In genomic region chr3:84060128-84060527, GRCm38 (mm10) we compare ENCODE assay signal across 13 mouse cellular contexts. TPM values are rescaled to one million over a fixed set of nuclear protein-coding genes. Genes with fewer than 3 reads are reported as not detected.
A peak's percentile ranks its signal among the peaks of the same experiment; 100 is the strongest.
DNase-seq lines count a peak whose midpoint lies in the region; ATAC-seq and TF ChIP-seq lines count a peak whose summit lies in the region.
"Had no signal": no experiment of that assay in that cellular context is flagged by ENCODE, and none has a peak within 500 bp of the region (broad histone marks: within the 10 kb centered on the region; RNA-seq: fewer than 3 reads in every experiment).

No protein-coding gene starts in this region.

- TF ChIP-seq EP300 in lung, postnatal 0 days (IDR thresholded peaks at IDR 0.05) = no peak

- peak overlapping the region in 1 of 2 experiments; percentile 71; a peak in 2 of 4 replicates for H3K27ac ChIP-seq in heart, embryonic 14.5 days (replicated peaks in 1 of 2; ENCODE audit: control insufficient read depth in 1 of 2, insufficient read depth in 1 of 2, low read depth in 2 of 2, low read length in 2 of 2)
- H3K27ac ChIP-seq in lung, postnatal 0 days (ENCODE audit: low read length) = peak overlapping the region; percentile 9; the same call in 1 of the 2 replicates
- H3K27ac ChIP-seq in embryonic facial prominence, embryonic 14.5 days (replicated peaks; ENCODE audit: low read depth, low read length) = peak overlapping the region; percentile 57
- H3K27ac ChIP-seq: heart, embryonic 10.5 days; hindbrain, postnatal 0 days; macrophage; midbrain, embryonic 15.5 days had no signal

- WGBS in heart, embryonic 14.5 days = 30% methylated on average over 4 of the region's 4 CpGs
- WGBS in lung, postnatal 0 days = 30% methylated on average over 4 of the region's 4 CpGs
- 14% methylated on average over 4 of the region's 4 CpGs for WGBS in embryonic facial prominence, embryonic 14.5 days

- no peak for TF ChIP-seq CTCF in lung, postnatal 0 days (IDR thresholded peaks at IDR 0.05)

- H3K9ac ChIP-seq in heart, embryonic 14.5 days (ENCODE audit: low read length) = no peak overlapping the region
- no peak overlapping the region for H3K9ac ChIP-seq in lung, postnatal 0 days (replicated peaks; ENCODE audit: low read depth)
- H3K9ac ChIP-seq in embryonic facial prominence, embryonic 14.5 days (ENCODE audit: low read depth, low read length) = no peak overlapping the region
- H3K9ac ChIP-seq: midbrain, embryonic 15.5 days had no signal

- H3K9me3 ChIP-seq in heart, embryonic 14.5 days (ENCODE audit: control insufficient read depth, low read length) = 0 out of 2 replicates have a peak, but pooled peaks cover 7% of the 10 kb centered on the region
- H3K9me3 ChIP-seq in lung, postnatal 0 days (ENCODE audit: low read length) = no peaks in the 10 kb centered on the region
- H3K9me3 ChIP-seq in embryonic facial prominence, embryonic 14.5 days (ENCODE audit: control insufficient read depth, low read length) = no peaks in the 10 kb centered on the region; the same call in 1 of the 2 replicates
- H3K9me3 ChIP-seq: heart, embryonic 10.5 days; midbrain, embryonic 15.5 days had no signal

- H3K4me3 ChIP-seq in heart, embryonic 14.5 days (ENCODE audit: control insufficient read depth in 1 of 2, insufficient read depth in 1 of 2, low read depth in 1 of 2, low read length in 2 of 2) = no peak overlapping the region
- H3K4me3 ChIP-seq in lung, postnatal 0 days (ENCODE audit: low read depth, low read length) = no peak overlapping the region
- no peak overlapping the region for H3K4me3 ChIP-seq in embryonic facial prominence, embryonic 14.5 days (ENCODE audit: low read depth, low read length)
- H3K4me3 ChIP-seq: heart, embryonic 10.5 days; midbrain, embryonic 15.5 days had no signal

- ATAC-seq in heart, embryonic 14.5 days (ENCODE audit: insufficient number of reproducible peaks, insufficient read depth, low FRiP score, low read depth) = no peak
- ATAC-seq in lung, postnatal 0 days = no peak
- no peak for ATAC-seq in embryonic facial prominence, embryonic 14.5 days (ENCODE audit: low read depth)
- ATAC-seq: hindbrain, postnatal 0 days; midbrain, embryonic 15.5 days had no signal

- H3K4me1 ChIP-seq in heart, embryonic 14.5 days (ENCODE audit: control insufficient read depth in 2 of 2, insufficient read depth in 2 of 2, low read length in 2 of 2) = peaks cover 14 to 24% of the 10 kb centered on the region in 2 experiments
- peaks cover 3% of the 10 kb centered on the region; the same call in 1 of the 2 replicates for H3K4me1 ChIP-seq in lung, postnatal 0 days (ENCODE audit: insufficient read depth, low read depth, low read length)
- peaks cover 19% of the 10 kb centered on the region for H3K4me1 ChIP-seq in embryonic facial prominence, embryonic 14.5 days (ENCODE audit: control insufficient read depth, insufficient read depth, low read length)

- H3K4me2 ChIP-seq in heart, embryonic 14.5 days (ENCODE audit: low read length) = peak overlapping the region; percentile 30
- H3K4me2 ChIP-seq in lung, postnatal 0 days (replicated peaks; ENCODE audit: low read depth, low read length) = no peak overlapping the region
- peak overlapping the region; percentile 44 for H3K4me2 ChIP-seq in embryonic facial prominence, embryonic 14.5 days (ENCODE audit: low read depth, low read length)
- H3K4me2 ChIP-seq: midbrain, embryonic 15.5 days had no signal

- DNase-seq in heart, postnatal 36 days = no peak
- peak; percentile 41 for DNase-seq in lung, postnatal 0 days (ENCODE audit: low spot score)
- no peak for DNase-seq in lung, postnatal 4 days
- DNase-seq in embryonic facial prominence, embryonic 14.5 days (ENCODE audit: low spot score) = peak; percentile 62
- no peak for DNase-seq in T-cell, adult 2 months (ENCODE audit: low spot score)
- DNase-seq in cerebellum, postnatal 25 days = no peak
- DNase-seq: adrenal gland, adult 2 months; right cerebral cortex, postnatal 14 days had no signal

- intact Hi-C loops in heart, postnatal 36 days (cut with DNase I) = no loop called here

- H3K27me3 ChIP-seq in heart, embryonic 14.5 days (ENCODE audit: control insufficient read depth, insufficient read depth, low read length) = no peaks in the 10 kb centered on the region
- H3K27me3 ChIP-seq in lung, postnatal 0 days (replicated peaks; ENCODE audit: insufficient read depth, low read length) = no peaks in the 10 kb centered on the region
- H3K27me3 ChIP-seq in embryonic facial prominence, embryonic 14.5 days (replicated peaks; ENCODE audit: control insufficient read depth, insufficient read depth, low read length) = no peaks in the 10 kb centered on the region
- H3K27me3 ChIP-seq: midbrain, embryonic 15.5 days had no signal

- H3K36me3 ChIP-seq in heart, embryonic 14.5 days (ENCODE audit: control insufficient read depth, insufficient read depth, low read length) = no peaks in the 10 kb centered on the region
- H3K36me3 ChIP-seq in lung, postnatal 0 days (ENCODE audit: insufficient read depth, low read length) = no peaks in the 10 kb centered on the region
- no peaks in the 10 kb centered on the region for H3K36me3 ChIP-seq in embryonic facial prominence, embryonic 14.5 days (ENCODE audit: control insufficient read depth, insufficient read depth, low read length)
- H3K36me3 ChIP-seq: heart, embryonic 10.5 days; midbrain, embryonic 15.5 days had no signal

RNA-seq across cellular contexts. Expression of gene Tmem131l, which starts 20.2 kb away (rescaled TPM):
- 30.6 and 33.0 TPM in 2 replicates for polyA plus RNA-seq in heart, embryonic 14.5 days (2014; fragmentation: Nextera tagmentation; extraction: Ambion mirVana)
- 10 to 100 TPM; 25.5 to 26.1 TPM for total RNA-seq in heart, postnatal 36 days (2021)
- 18.4 and 21.3 TPM in 2 replicates for polyA plus RNA-seq in lung, postnatal 0 days (2015; fragmentation: Nextera tagmentation; extraction: Ambion mirVana)
- polyA plus RNA-seq in embryonic facial prominence, embryonic 14.5 days (2014; fragmentation: Nextera tagmentation; extraction: Ambion mirVana) = 46.5 and 61.2 TPM in 2 replicates

Comparison
In these comparisons a context has a peak if more than half of its experiments do, and no peak if none do; other contexts are left out.
1. DNase-seq: peak in lung, postnatal 0 days (single experiment) and embryonic facial prominence, embryonic 14.5 days (single experiment); none in heart, postnatal 36 days (0 of 2), lung, postnatal 4 days (0 of 2), T-cell, adult 2 months (single experiment) and cerebellum, postnatal 25 days (0 of 2).